Mouse (Mus musculus) bone marrow macrophage, adult 2 months (primary cell): Measurements from ENCODE around the gene Pkd1l3.

Source experiments
- CTCF ChIP-seq: IDR thresholded peaks from 2 replicates; pipeline ENCODE4 v1.5.1; 2012; ENCODE audit warnings: low read depth, mild to moderate bottlenecking, low read length, moderate library complexity
- POLR2A ChIP-seq: IDR thresholded peaks from 2 replicates; pipeline ENCODE4 v1.6.1; 2012; ENCODE audit warnings: mild to moderate bottlenecking, low read depth, low read length, borderline replicate concordance

- TF ChIP-seq CTCF = no peak
- TF ChIP-seq POLR2A = no peak
These were observed 77.5 kb downstream of the Pkd1l3 start for GRCm38 (mm10) chr8:109691769-109692168.
